Mouse (Mus musculus): ENCODE results near the gene Nptn. TPM values are rescaled to one million over a fixed set of nuclear protein-coding genes. Genes with fewer than 3 reads are reported as not detected.

Nptn gene
- total RNA-seq (2021) = 100 to 1,000 TPM; 133 to 155 TPM

GRCm38 (mm10) chr9:58581958-58582540 is at the start of gene Nptn:
Nptn (plus strand) TSS chr9:58582240.
- DNase-seq (ENCODE audit: low spot score) = peak; percentile 96
- intact Hi-C loops (cut with DNase I) = no loop called here

- DNase-seq (ENCODE audit: low spot score) = no peak
- intact Hi-C loops (cut with DNase I) = no loop called here
Observed at GRCm38 (mm10) chr9:58533322-58533721, 48.7 kb upstream of the Nptn start.

- DNase-seq (ENCODE audit: low spot score) = no peak
- intact Hi-C loops (cut with DNase I) = loop anchor here (1.0 kb wide), 1 partner anchor 204 kb away; no protein-coding TSS in a partner anchor
Observed at GRCm38 (mm10) chr9:58534766-58535165, 47.3 kb upstream of the Nptn start.

- intact Hi-C loops (cut with DNase I) = loop anchor here (1.0 kb wide), 1 partner anchor 205 kb away; no protein-coding TSS in a partner anchor
Observed at GRCm38 (mm10) chr9:58535447-58536134, 46.4 kb upstream of the Nptn start.

GRCm38 (mm10) chr9:58537774-58538173 is 44.3 kb upstream of the Nptn start:
- DNase-seq (ENCODE audit: low spot score) = no peak
- intact Hi-C loops (cut with DNase I) = no loop called here

More at GRCm38 (mm10) chr9:58535447-58536134, 46.4 kb upstream of the Nptn start:
- DNase-seq (ENCODE audit: low spot score) = no peak

- intact Hi-C loops (cut with DNase I) = loop anchor here (1.0 to 5.0 kb wide), 4 partner anchors 21 to 332 kb away; no protein-coding TSS in a partner anchor
- DNase-seq (ENCODE audit: low spot score) = no peak
Observed at GRCm38 (mm10) chr9:58539886-58540285, 42.2 kb upstream of the Nptn start.

- DNase-seq (ENCODE audit: low spot score) = peak; percentile 67
- intact Hi-C loops (cut with DNase I) = loop anchor here (2.0 to 5.0 kb wide), 3 partner anchors 19 to 330 kb away; no protein-coding TSS in a partner anchor
Observed at GRCm38 (mm10) chr9:58541895-58542338, 40.1 kb upstream of the Nptn start.

- intact Hi-C loops (cut with DNase I) = loop anchor here (5.0 kb wide), 1 partner anchor 327 kb away; no protein-coding TSS in a partner anchor
- DNase-seq (ENCODE audit: low spot score) = no peak
Observed at GRCm38 (mm10) chr9:58544879-58545324, 37.1 kb upstream of the Nptn start.

GRCm38 (mm10) chr9:58545428-58545827 is 36.6 kb upstream of the Nptn start:
- intact Hi-C loops (cut with DNase I) = no loop called here
- DNase-seq (ENCODE audit: low spot score) = no peak

GRCm38 (mm10) chr9:58546630-58547360 is 35.2 kb upstream of the Nptn start:
- DNase-seq (ENCODE audit: low spot score) = no peak
- intact Hi-C loops (cut with DNase I) = no loop called here

- DNase-seq (ENCODE audit: low spot score) = no peak
- intact Hi-C loops (cut with DNase I) = no loop called here
Observed at GRCm38 (mm10) chr9:58548897-58549296, 33.1 kb upstream of the Nptn start.

- no peak for DNase-seq (ENCODE audit: low spot score)
- intact Hi-C loops (cut with DNase I) = no loop called here
Observed at GRCm38 (mm10) chr9:58549694-58550093, 32.3 kb upstream of the Nptn start.

- intact Hi-C loops (cut with DNase I) = no loop called here
- DNase-seq (ENCODE audit: low spot score) = no peak
Observed at GRCm38 (mm10) chr9:58550928-58551327, 31.1 kb upstream of the Nptn start.

GRCm38 (mm10) chr9:58552083-58552482 is 30.0 kb upstream of the Nptn start:
- DNase-seq (ENCODE audit: low spot score) = no peak
- intact Hi-C loops (cut with DNase I) = no loop called here

GRCm38 (mm10) chr9:58554056-58554907 is 27.8 kb upstream of the Nptn start:
- intact Hi-C loops (cut with DNase I) = no loop called here
- no peak for DNase-seq (ENCODE audit: low spot score)

GRCm38 (mm10) chr9:58554908-58555684 is 26.9 kb upstream of the Nptn start, which contains the start of gene Cd276:
Cd276 (minus strand) TSS chr9:58555437.
- DNase-seq (ENCODE audit: low spot score) = peak; percentile 25
- intact Hi-C loops (cut with DNase I) = no loop called here

- intact Hi-C loops (cut with DNase I) = no loop called here
- DNase-seq (ENCODE audit: low spot score) = no peak
Observed at GRCm38 (mm10) chr9:58555685-58556414, 26.2 kb upstream of the Nptn start.

- intact Hi-C loops (cut with DNase I) = no loop called here
- DNase-seq (ENCODE audit: low spot score) = no peak
Observed at GRCm38 (mm10) chr9:58556627-58557026, 25.4 kb upstream of the Nptn start.

Measured in heart, postnatal 25 days (tissue).